Mouse (Mus musculus) heart, embryonic 11.5 days (tissue): ENCODE results near the gene Gda. TPM values are rescaled to one million over a fixed set of nuclear protein-coding genes. Genes with fewer than 3 reads are reported as not detected.

Experiments used
- ATAC-seq: fragments of 200-750 bp; cut with Nextera tagmentation; replicated peaks from 2 replicates; pipeline ENCODE4 v1.8.0; 2017; ENCODE audit warnings: moderate library complexity; ENCODE audit not compliant: insufficient number of reproducible peaks, low FRiP score, low TSS enrichment
- H3K27ac ChIP-seq: fragments of 300-500 bp; sonication (generic); 2 replicates; pipeline ENCODE4 v1.5.1; 2014; ENCODE audit warnings: mild to moderate bottlenecking, low read depth, low read length
- H3K27me3 ChIP-seq: fragments of 300-500 bp; sonication (generic); 2 replicates; pipeline ENCODE4 v1.6.1; 2014; ENCODE audit warnings: mild to moderate bottlenecking, low read length, mixed read lengths; ENCODE audit not compliant: control insufficient read depth, insufficient read depth
- H3K36me3 ChIP-seq: fragments of 300-500 bp; sonication (generic); 2 replicates; pipeline ENCODE4 v1.6.1; 2014; ENCODE audit warnings: mild to moderate bottlenecking, low read length, moderate library complexity, mixed read lengths; ENCODE audit not compliant: control insufficient read depth, insufficient read depth
- H3K4me1 ChIP-seq: fragments of 300-500 bp; sonication (generic); 2 replicates; pipeline ENCODE4 v1.6.1; 2014; ENCODE audit warnings: low read length; ENCODE audit not compliant: control insufficient read depth, insufficient read depth
- H3K4me2 ChIP-seq: fragments of 300-500 bp; sonication (generic); 2 replicates; pipeline ENCODE4 v1.6.1; 2014; ENCODE audit warnings: mild to moderate bottlenecking, moderate library complexity
- H3K4me3 ChIP-seq: fragments of 300-500 bp; sonication (generic); 2 replicates; pipeline ENCODE4 v1.5.1; 2014; ENCODE audit warnings: low read depth, low read length
- H3K9ac ChIP-seq: fragments of 300-500 bp; sonication (generic); 2 replicates; pipeline ENCODE4 v1.6.1; 2014; ENCODE audit warnings: mild to moderate bottlenecking, low read depth, low read length, moderate library complexity
- H3K9me3 ChIP-seq: fragments of 300-500 bp; sonication (generic); replicated peaks from 2 replicates; pipeline ENCODE4 v1.6.1; 2016; ENCODE audit warnings: low read length; ENCODE audit not compliant: control insufficient read depth
- WGBS: fragments of 180-500 bp; shearing (Covaris S2); extraction: QIAGEN DNeasy Blood & Tissue Kit; methylation state at CpG from one replicate; pipeline ENCODE4 v1.1.7; 2014; ENCODE audit not compliant: insufficient replicate concordance; 5-methylcytosine and 5-hydroxymethylcytosine counted together
- polyA plus RNA-seq: library from polyadenylated mRNA; unstranded; fragments of >200 nt; fragmentation: Nextera tagmentation; extraction: Ambion mirVana; gene quantifications from 2 replicates; pipeline ENCODE4 v1.2.1, GENCODE M21; 2014

The Gda gene
- polyA plus RNA-seq, 1 experiment from 2014 or later, result not detected

DNA sequence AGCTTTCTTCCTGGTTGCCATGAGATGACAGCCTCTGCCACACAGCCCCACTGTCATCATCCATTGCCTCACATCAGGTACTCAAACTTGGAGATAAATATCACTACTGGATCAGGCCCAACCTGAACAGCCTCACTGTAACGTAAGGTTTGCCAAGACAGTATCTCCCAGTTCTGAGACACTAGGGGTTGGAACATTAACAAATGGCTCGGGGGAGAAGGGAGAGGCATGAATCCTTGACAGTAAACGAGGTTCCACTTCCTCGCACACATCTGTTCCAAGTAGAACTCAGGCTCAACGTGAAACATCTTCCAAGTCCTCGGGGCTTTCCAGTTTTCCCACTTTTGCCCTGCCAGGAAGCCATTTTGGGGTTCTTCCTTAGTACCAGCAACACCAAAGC is 123.6 kb downstream of the Gda start:
- no peak for ATAC-seq
- H3K4me2 ChIP-seq, result no peak overlapping the region
- no peak overlapping the region for H3K27ac ChIP-seq
- no peak overlapping the region for H3K4me3 ChIP-seq
- WGBS, result 86% methylated on average over 6 of the region's 6 CpGs
- no peaks in the 10 kb centered on the region for H3K27me3 ChIP-seq
- no peaks in the 10 kb centered on the region for H3K4me1 ChIP-seq
- no peaks in the 10 kb centered on the region for H3K36me3 ChIP-seq
- H3K9ac ChIP-seq, result no peak overlapping the region
- H3K9me3 ChIP-seq, result no peaks in the 10 kb centered on the region

DNA sequence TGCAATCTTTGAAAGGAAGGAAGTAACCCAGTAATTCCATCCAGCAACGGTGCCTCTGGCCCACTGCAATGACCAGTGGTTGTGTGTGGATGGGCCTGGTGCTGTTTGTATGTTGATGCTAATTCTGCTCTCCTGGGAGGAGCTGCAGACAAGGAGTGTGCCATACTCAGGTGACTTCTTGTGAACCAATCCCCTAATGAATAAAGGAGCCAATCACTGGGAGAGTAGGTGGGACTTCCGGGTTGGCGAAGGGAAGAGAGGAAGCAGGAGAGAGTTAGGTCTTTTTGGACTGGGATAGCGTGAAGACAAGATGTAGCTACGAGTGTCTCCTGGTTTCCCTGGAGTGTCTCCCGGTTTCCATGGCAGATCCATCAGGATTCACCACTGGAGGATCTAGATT is 126.6 kb downstream of the Gda start:
- Histone ChIP-seq H3K9me3 (no peaks in the 10 kb centered on the region), H3K4me3 (no peak overlapping the region), H3K27ac (no peak overlapping the region), H3K27me3 (no peaks in the 10 kb centered on the region), H3K4me2 (no peak overlapping the region), H3K36me3 (no peaks in the 10 kb centered on the region), H3K9ac (no peak overlapping the region), H3K4me1 (no peaks in the 10 kb centered on the region)
- 84% methylated on average over 6 of the region's 6 CpGs for WGBS
- ATAC-seq, result no peak

Other genes with a start within 250 kb of the Gda start
- 100 and 101 TPM in 2 replicates for gene Zfand5, start 201.2 kb downstream of the Gda start, polyA plus RNA-seq
- gene 1110059E24Rik, start 179.5 kb upstream of the Gda start, polyA plus RNA-seq, result 45.8 and 46.0 TPM in 2 replicates
- 18.1 and 19.4 TPM in 2 replicates for gene Abhd17b, start 179.7 kb upstream of the Gda start, polyA plus RNA-seq